Mouse (Mus musculus) frontal cortex, adult 2 months (tissue): Measurements from ENCODE around the gene Cyp4a10. TPM values are rescaled to one million over a fixed set of nuclear protein-coding genes. Genes with fewer than 3 reads are reported as not detected.
A peak's percentile ranks its signal among the peaks of the same experiment; 100 is the strongest.
"Not testable (repeated sequence)": the region's sequence is repeated elsewhere in the genome, so short reads cannot be mapped to it uniquely, and the experiment has no call there.

Source experiments
- DNase-seq, 2 experiments: peaks; one replicate each; pipeline ENCODE4 v3.0.0; 2022; ENCODE audit warnings: low spot score in 1 of 2; ENCODE audit errors: extremely low spot score in 1 of 2
- polyA plus RNA-seq: library from polyadenylated mRNA; depleted of rRNA; stranded (reverse); fragments of >200 nt; gene quantifications from 2 replicates; pipeline ENCODE4 v1.2.3, GENCODE M21; 2012; rRNA removed

Gene Cyp4a10
- not detected in 2 replicates for polyA plus RNA-seq

DNA sequence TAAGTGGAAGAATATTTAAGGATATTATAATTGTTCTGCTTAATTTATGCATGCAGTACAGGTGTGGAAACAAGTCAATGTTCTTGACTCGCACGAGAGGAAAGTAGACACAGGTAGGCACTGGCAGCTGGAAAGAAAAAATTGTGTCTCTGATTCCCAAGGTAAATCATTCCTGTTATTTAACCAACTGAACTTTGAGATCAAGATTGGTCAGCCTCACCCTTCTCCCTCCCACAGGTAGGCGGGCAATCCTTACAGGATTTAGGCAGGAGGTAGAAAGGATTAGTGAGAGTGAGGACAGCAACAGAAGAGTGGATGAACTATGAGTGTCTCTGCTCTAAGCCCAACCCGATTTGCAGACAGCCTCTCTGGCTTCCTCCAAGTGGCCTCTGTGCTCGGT, at the start of gene Cyp4a10:
Gene Cyp4a10 (plus strand): TSS at position 265 of the 400 bp plus-strand sequence.
- not testable (repeated sequence) for DNase-seq

DNA sequence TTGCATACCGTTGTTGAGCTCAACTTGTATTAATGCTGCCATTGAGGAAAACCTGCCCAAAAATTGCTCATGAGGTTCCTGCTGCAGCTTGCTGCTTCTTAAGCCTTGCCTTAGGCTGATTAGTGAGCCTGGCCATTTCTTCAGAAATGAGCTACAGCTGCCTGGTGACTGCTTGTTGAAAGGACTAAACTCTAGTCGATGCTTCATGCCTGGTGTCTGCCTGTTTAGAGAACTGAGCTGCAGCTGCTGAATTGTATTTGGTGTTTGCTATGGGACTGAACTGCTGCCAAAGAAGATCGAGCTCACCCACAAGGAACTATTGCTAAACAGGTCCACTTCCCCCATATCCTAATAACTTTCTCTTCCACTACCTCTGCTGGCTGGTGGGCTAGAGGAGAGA, 44.5 kb upstream of the Cyp4a10 start:
- not testable (repeated sequence) for DNase-seq

DNA sequence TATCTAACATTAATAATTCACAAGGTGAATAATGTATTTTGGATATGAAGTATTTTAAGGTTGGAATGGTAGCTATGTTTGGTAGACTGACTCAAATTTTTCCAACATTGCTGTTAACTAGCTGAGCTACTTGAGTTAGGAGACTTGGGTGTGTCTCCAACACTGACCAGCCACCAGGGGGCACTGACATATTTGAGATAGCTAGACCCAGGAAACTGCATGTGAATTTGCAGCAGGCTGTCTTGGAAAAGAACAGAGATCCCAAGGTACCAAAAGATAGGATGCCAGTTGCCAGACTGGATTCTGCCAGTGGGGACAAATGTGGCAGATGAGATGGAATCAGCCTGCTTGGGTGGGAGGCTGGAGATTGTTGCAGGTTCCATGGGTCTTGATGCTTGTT, 42.0 kb upstream of the Cyp4a10 start:
- peak in 1 of 2 experiments; percentile 25 for DNase-seq

DNA sequence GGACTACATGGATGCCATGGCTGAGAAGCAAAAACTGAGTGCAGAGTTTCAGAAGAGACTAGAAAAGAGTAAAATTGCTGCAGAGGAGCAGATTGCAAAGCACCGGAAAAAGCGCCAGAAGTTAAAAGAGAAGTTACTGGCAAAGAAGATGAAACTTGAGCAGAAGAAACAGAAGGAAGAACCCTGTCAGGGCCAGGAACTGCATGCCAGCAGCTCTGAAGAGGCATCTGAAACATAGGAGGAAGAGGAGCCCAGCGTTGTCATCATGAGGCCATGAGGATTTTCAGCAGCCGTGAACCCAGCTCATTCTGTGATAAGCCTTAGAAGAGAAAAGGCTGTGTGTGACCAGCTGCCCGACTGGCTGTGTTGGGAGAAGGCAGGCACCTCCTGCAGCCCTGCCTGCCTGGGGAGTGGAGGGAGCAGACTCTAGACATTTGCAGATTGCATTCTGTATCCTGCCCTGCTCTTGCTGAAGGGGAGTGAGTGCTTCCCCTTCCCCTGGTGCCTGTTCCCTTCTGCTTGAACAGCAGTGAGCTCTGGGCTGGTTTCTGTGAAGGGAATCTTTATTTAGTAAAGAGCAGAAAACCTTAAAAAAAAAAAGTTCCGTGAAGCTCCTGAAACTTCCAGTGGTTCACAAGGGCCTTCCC, 36.9 kb upstream of the Cyp4a10 start:
- peak in 1 of 2 experiments; percentile 5 for DNase-seq

DNA sequence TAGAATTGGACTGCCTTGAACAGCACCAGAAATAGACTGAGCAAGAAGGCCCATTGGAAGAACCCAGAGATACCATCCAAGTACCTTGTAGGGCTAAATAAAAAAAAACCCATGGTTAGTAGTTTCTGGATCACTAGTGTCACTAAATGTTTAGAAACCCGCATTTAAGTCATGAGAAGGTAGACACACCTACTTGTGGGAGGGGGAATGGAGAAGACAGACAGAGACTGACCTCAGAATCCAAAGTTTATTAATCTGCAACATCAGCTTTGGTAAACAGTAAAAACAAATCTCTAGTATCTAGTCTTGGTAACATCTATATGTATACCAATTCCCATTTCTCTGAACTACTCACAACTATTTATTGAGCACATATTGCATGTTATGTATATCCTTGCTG, 22.1 kb upstream of the Cyp4a10 start, which contains the start of gene Cyp4a14:
Gene Cyp4a14 (minus strand): TSS at position 142 of the 400 bp plus-strand sequence.
- DNase-seq = no peak

DNA sequence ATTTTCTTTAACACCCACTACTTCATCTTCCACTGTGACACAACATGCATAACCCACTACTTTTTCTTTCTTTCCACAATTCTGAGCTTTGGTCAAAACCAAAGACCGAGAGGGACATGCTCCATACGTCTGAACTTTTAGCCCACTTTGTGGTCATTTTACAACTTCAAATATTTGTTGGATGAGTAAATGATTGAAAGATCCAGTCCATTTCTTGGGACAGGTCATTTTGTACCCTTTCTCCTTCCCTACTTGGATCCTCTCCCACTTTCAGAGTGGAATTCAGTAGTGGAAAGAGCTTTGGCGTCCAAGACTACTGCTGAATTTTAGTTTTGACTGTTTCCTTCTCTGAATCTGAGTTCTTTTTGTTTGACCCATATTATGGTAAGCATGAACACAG, 20.6 kb upstream of the Cyp4a10 start:
- no peak for DNase-seq

DNA sequence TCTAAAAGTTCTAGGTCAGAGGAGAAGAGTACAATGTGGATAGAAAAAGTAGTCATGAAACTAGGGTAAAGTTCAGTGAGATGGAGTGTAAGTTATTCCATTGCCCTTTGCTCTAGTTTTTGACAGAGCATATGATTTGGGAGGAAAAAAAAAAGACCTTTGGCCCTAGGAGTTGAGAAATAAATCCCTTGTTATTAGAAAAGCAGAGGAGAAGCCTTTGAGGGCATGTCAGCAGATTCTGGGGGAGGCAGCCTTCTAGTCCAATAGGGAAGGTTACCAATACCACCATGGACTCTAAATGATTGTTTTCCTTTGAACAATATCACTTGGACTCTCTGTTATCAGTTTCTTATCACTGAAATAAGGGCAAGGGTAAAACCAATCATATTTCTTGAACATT, 4.1 kb upstream of the Cyp4a10 start:
- DNase-seq = not testable (repeated sequence)

DNA sequence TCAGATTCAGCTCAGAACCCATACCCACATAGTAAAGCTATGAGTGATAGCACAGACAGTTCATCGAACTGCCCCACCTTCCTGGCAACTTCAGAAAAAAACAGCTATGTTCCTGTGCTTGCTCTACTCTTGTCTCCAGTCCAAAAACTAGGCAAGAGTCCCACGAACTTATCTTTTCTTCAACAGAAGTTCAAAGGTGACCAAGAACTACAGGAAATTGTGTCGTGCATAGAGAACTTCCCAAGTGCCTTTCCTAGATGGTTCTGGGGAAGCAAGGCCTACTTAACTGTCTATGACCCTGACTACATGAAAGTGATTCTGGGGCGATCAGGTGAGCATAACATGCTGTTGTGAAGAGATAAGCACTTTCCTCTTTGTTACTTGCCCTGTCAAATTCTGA, 1.4 kb downstream of the Cyp4a10 start:
- no peak for DNase-seq

DNA sequence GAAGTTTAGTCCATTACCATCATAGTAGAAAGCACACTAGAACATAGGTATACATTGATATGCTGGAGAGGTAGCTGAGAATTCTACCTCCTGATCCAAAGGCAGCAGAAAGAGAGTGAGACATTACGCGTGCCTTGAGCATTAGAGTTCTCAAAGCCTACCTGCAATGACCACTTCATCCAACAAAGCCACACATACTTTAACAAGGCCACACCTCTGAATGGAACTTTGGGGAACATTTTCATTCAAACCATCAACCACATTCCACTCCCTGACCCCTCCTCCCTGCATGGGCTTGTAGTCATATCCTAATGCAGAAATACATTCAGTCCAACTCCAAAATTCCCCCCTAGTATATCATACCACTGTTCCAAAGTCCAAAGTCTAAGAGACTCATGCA, 3.7 kb downstream of the Cyp4a10 start:
- no peak for DNase-seq

DNA sequence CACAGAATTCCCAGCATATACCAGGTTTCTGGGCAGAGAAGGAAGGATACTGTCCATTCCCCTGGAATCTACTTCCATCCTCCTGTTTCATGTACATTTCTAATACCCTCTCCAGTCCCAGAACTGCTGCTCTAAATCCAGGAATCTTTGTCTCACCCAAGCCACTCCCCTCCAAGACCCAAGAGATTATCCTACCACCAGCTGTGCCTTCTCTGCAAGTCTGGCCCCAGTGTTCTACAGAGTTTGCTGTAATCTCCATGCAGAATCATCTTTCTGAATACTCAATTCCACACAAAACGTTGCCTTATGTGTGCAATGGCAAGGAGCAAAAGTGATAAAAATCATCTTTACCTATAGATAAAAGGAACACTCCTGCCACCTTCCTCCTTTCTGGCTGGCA, 27.0 kb downstream of the Cyp4a10 start:
- DNase-seq = no peak

DNA sequence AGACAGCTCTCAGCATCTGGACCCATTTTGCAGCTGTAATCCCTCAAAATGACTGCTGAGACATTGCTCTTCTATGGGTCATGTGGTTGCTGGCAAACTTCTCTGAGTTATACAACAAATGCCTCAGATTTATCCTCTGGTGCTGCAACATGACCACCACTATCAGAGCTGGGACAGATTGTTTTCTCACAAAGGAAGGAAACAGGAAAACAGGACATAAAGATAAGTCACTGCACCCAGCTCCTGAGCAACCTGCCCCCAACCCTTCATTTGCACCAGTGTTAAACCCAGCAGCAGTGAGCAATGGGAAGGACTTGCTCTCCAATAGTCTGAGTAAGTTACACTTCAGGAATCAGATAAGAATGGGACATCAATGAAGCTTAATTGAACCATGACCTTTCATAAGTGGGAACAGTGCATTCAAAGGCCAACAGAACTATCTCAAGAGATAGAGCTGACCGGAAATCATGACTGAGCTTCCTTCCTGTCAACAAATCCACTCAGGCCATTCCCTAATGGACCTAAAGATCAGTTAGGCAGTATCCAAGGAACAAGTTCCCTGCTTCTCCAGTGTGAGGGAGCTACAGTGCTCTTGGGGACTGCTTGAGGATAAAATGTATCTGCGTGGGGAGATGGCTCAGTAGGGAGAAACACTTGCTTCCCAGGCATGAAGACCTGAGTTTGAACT, 28.2 kb downstream of the Cyp4a10 start:
- DNase-seq = no peak

DNA sequence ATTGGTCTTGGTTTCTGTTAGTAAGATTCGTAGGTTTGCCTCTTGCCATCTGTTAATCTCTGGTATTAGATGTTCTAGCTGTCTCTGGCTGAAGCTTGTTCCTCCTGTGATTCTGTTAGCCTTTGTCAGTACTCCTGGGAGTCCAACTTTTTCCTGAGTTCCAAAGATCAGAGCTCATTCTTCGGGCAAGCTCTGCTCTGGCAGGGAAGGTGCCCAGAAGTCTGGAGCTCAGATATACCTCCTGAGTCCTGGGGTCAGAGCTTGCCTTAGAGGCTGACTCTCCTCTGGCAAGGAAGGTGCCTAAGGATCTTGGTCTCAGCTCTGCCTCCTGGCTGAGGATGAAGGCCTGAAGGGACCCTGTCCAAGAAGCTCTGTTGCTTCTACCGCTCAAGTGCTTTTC, 34.7 kb downstream of the Cyp4a10 start:
- no peak for DNase-seq

DNA sequence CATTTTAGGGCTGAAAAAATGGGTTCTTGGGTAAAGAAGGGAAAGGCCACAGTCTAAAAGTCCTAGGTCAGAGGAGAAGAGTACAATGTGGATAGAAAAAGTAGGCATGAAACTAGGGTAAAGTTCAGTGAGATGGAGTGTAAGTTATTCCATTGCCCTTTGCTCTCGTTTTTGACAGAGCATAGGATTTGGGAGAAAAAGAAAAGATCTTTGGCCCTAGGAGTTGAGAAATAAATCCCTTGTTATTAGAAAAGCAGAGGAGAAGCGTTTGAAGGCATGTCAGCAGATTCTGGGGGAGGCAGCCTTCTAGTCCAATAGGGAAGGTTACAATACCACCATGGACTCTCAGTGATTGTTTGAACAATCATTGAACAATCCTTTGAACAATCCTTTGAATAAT, 37.4 kb downstream of the Cyp4a10 start:
- DNase-seq = no peak

DNA sequence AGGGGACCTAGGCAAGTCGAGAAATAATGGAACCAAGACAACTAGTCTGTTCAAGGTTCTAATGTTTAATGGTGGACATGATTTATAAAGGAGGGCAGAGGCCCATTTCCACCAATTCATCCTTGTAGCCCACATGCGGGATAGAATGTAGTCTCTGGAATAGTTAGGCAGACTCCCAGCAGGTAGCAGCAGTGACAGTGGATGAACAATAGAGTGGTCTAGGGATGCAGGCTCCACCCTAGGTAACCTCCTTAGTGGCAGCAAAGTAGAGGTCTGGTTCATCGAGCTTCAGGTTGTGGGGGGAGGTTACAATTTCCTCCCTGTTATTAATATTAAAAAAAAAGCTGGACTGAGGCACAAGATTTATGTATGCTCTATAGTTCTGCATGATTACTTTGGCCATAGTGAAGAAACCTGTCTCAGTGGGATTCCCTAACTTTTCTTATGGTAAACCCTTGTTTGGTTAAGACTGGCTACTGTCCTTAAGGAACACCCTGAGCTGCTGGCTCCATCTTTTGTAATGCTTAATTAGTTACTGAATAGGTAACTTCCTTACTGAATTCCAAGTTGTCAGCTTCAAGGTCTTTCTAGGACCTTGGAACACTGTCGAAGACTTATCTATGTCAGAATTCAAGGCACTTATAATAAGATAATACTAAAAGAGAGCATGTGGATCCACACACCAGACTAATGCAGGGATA, 39.9 kb downstream of the Cyp4a10 start:
- DNase-seq = no peak

DNA sequence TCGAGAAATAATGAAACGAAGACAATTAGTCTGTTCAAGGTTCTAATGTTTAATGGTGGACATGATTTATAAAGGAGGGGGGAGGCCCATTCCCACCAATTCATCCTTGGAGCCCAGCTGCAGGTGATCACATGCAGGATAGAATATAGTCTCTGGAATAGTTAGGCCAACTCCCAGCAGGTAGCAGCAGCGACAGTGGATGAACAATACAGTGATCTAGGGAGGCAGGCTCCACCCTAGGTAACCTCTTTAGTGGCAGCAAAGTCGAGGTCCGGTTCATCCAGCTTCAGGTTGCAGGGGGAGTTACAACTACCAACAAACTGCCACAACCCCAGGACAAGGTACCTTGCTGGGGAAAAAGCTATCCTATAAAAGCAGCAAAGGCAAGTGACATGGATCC, 43.2 kb downstream of the Cyp4a10 start:
- DNase-seq = not testable (repeated sequence)

DNA sequence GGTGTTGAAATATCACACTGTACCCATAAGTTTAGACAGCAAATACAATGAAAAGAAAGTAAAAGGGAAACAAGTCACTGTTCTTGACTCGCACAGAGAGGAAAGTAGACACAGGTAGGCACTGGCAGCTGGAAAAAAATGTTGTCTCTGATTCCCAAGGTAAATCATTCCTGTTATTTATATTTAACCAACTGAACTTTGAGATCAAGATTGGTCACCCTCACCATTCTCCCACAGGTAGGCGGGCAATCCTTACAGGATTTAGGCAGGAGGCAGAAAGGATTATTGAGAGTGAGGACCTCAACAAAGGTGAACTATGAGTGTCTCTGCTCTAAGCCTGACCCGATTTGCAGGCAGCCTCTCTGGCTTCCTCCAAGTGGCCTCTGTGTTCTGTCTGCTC, 45.3 kb downstream of the Cyp4a10 start, which contains the start of gene Cyp4a31:
Gene Cyp4a31 (plus strand): TSS at position 249 of the 400 bp plus-strand sequence.
- DNase-seq = no peak

DNA sequence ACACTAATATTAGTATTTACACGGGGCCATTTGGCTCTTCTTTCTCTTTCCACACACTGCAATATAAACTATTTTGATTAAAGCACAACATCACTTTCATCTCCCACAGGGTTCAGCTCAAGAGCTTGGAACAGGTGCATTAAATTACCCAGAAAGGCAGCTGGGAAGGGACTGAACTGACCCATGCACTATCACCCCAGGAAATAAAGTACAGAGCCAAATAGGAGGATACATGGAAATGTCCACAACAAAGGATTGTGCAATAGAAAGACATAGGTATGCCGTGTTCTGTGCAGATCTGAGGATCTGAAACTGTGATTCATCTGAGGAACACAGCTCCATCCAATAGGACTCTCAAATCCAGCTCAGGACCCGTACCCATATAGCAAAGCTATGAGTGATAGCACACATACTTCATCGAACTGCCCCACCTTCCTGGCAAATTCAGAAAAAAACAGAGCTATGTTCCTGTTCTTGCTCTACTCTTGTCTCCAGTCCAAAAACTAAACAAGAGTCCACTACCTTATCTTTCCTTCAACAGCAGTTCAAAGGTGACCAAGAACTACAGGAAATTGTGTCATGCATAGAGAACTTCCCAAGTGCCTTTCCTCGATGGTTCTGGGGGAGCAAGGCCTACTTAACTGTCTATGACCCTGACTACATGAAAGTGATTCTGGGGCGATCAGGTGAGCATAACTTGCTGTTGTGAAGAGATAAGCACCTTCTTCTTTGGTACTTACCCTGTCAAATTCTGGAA, 46.6 kb downstream of the Cyp4a10 start:
- not testable (repeated sequence) for DNase-seq

DNA sequence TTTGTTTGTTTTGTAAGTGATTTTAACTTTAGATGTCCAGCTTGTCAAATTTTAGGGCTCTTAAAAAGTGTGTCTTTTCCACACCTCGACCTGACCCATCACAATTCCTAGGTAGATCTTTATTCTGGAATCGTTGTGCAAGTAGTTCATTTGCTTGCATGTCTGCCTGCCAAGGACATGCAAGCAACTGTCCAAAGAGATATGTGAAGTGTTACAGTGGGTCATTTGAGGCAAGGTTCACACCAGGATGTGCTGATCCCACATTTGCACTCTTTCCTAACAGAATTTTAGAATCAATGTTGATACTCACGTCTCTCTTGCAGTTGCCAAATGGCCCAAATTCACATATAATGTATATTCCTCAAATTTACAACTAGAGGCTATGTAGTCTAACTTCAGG, 57.2 kb downstream of the Cyp4a10 start:
- no peak for DNase-seq

DNA sequence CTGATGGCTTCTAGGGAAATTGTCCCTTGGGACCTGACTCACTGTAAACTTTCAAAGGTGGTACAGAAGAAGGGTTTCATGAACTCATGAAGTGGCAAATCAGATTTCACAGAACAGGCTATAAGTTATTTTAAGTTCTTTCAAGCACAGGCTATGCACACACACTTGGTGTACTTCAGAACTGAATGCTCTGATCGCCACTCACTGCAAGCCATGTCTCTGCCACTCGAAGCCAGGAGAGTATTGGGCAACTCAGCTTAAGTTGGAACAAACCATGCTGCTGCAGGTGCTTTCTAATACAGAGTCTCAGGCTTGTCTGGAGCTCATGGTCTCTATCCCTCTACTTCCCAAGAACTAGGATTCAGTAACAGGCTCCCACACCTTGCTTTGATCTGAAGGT, 57.7 kb downstream of the Cyp4a10 start:
- no peak for DNase-seq

DNA sequence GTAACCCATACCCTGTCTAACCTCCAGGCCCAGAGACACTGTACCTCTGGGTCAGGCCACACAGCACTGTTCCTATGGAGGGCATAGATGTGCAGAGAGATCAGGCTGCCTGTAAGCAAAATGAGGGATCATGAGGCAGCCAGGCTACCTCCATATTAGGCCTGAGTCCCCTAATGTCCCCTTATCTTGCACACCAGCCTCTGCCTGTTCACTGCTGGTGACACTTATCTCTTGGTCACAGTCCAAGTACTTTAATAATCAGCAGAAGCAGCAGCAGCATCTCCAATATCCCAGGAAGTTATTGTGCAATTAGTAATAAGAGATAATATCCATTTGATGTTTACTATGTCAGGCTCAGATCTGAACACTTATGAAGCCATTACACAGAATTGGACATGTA, 65.0 kb downstream of the Cyp4a10 start:
- no peak for DNase-seq
